Mouse (Mus musculus) CD8-positive naive resting alpha-beta T cell, adult 2 months (primary cell): Measurements from ENCODE around the gene Xylt1.

Experiments used
- DNase-seq, 2 experiments: peaks; one replicate each; pipeline ENCODE4 v3.0.0; 2022; ENCODE audit warnings: low read depth in 2 of 2, low spot score in 2 of 2

Gene Xylt1

GRCm38 (mm10) chr7:117433641-117434040 lies 52.9 kb downstream of the Xylt1 start:
- DNase-seq = no peak

GRCm38 (mm10) chr7:117435091-117435490 lies 54.3 kb downstream of the Xylt1 start:
- DNase-seq = no peak

GRCm38 (mm10) chr7:117435730-117436441 lies 55.1 kb downstream of the Xylt1 start:
- no peak for DNase-seq

- no peak for DNase-seq
Observed at GRCm38 (mm10) chr7:117436892-117437291, 56.1 kb downstream of the Xylt1 start.

GRCm38 (mm10) chr7:117440994-117441393 lies 60.2 kb downstream of the Xylt1 start:
- DNase-seq = no peak

- no peak for DNase-seq
Observed at GRCm38 (mm10) chr7:117442639-117443038, 61.9 kb downstream of the Xylt1 start.

- DNase-seq = no peak
Observed at GRCm38 (mm10) chr7:117443215-117443614, 62.4 kb downstream of the Xylt1 start.

- no peak for DNase-seq
Observed at GRCm38 (mm10) chr7:117445471-117445870, 64.7 kb downstream of the Xylt1 start.

GRCm38 (mm10) chr7:117449605-117450004 lies 68.8 kb downstream of the Xylt1 start:
- DNase-seq = no peak

- no peak for DNase-seq
Observed at GRCm38 (mm10) chr7:117451212-117451611, 70.4 kb downstream of the Xylt1 start.

- no peak for DNase-seq
Observed at GRCm38 (mm10) chr7:117452269-117452668, 71.5 kb downstream of the Xylt1 start.

GRCm38 (mm10) chr7:117454789-117455548 lies 74.2 kb downstream of the Xylt1 start:
- DNase-seq = peak in 1 of 2 experiments; percentile 3

- no peak for DNase-seq
Observed at GRCm38 (mm10) chr7:117462196-117462935, 81.6 kb downstream of the Xylt1 start.

GRCm38 (mm10) chr7:117464956-117465355 lies 84.2 kb downstream of the Xylt1 start:
- no peak for DNase-seq

GRCm38 (mm10) chr7:117466006-117466780 lies 85.4 kb downstream of the Xylt1 start:
- DNase-seq = no peak

GRCm38 (mm10) chr7:117470243-117470802 lies 89.5 kb downstream of the Xylt1 start:
- no peak for DNase-seq

GRCm38 (mm10) chr7:117472055-117472780 lies 91.4 kb downstream of the Xylt1 start:
- no peak for DNase-seq

- DNase-seq = no peak
Observed at GRCm38 (mm10) chr7:117472781-117473743, 92.3 kb downstream of the Xylt1 start.

- no peak for DNase-seq
Observed at GRCm38 (mm10) chr7:117474302-117474701, 93.5 kb downstream of the Xylt1 start.
